Comparison of ENCODE assay signal across 8 mouse cellular contexts in genomic region chr2:173586118-173586968, GRCm38 (mm10). TPM values are rescaled to one million over a fixed set of nuclear protein-coding genes. Genes with fewer than 3 reads are reported as not detected.
DNase-seq lines count a peak whose midpoint lies in the region; ATAC-seq lines count a peak whose summit lies in the region.

No protein-coding gene starts in this region.

- H3K4me2 ChIP-seq in intestine, embryonic 15.5 days (replicated peaks), result peak overlapping the region; percentile 92
- H3K4me2 ChIP-seq in midbrain, embryonic 16.5 days (ENCODE audit: low read length), result peak overlapping the region; percentile 62

- peaks cover 12% of the 10 kb centered on the region for H3K4me1 ChIP-seq in intestine, embryonic 15.5 days (replicated peaks)
- H3K4me1 ChIP-seq in midbrain, embryonic 16.5 days (ENCODE audit: control insufficient read depth, insufficient read depth, low read length), result peaks cover 12% of the 10 kb centered on the region

- H3K36me3 ChIP-seq in intestine, embryonic 15.5 days, result 0 out of 2 replicates have a peak, but pooled peaks cover 2% of the 10 kb centered on the region
- no peaks in the 10 kb centered on the region for H3K36me3 ChIP-seq in midbrain, embryonic 16.5 days (ENCODE audit: control insufficient read depth, insufficient read depth, low read length)

- 2% methylated on average over 68 of the region's 68 CpGs for WGBS in intestine, embryonic 15.5 days
- 1% methylated on average over 68 of the region's 68 CpGs for WGBS in midbrain, embryonic 16.5 days

- peak overlapping the region; percentile 40 for H3K4me3 ChIP-seq in intestine, embryonic 15.5 days (replicated peaks)
- H3K4me3 ChIP-seq in midbrain, embryonic 16.5 days (ENCODE audit: low read depth, low read length), result peak overlapping the region; percentile 42

- no peaks in the 10 kb centered on the region for H3K9me3 ChIP-seq in intestine, embryonic 15.5 days
- no peaks in the 10 kb centered on the region for H3K9me3 ChIP-seq in midbrain, embryonic 16.5 days (replicated peaks; ENCODE audit: control insufficient read depth, low read length, poor library complexity, severe bottlenecking)

- H3K9ac ChIP-seq in intestine, embryonic 15.5 days, result peak overlapping the region; percentile 41
- peak overlapping the region; percentile 57 for H3K9ac ChIP-seq in midbrain, embryonic 16.5 days (ENCODE audit: low read depth, low read length)

- DNase-seq in cerebellum, adult 11 months, result peak; percentile 48
- DNase-seq in embryo, embryonic 10 days (ENCODE audit: low spot score), result peak; percentile 73
- peak; percentile 72 for DNase-seq in gastrocnemius, postnatal 25 days
- DNase-seq in liver, result peak; percentile 86
- DNase-seq in spleen, postnatal 36 days (ENCODE audit: low spot score in 2 of 2), result peak; percentile 63 to 65

- peaks cover 16% of the 10 kb centered on the region for H3K27me3 ChIP-seq in intestine, embryonic 15.5 days (replicated peaks)
- H3K27me3 ChIP-seq in midbrain, embryonic 16.5 days (ENCODE audit: control insufficient read depth, insufficient read depth, low read depth, low read length), result peaks cover 16% of the 10 kb centered on the region

- no peak overlapping the region for H3K27ac ChIP-seq in intestine, embryonic 15.5 days
- H3K27ac ChIP-seq in midbrain, embryonic 16.5 days (ENCODE audit: low read length), result peak overlapping the region; percentile 38

- no peak for ATAC-seq in cerebellum, adult (ENCODE audit: insufficient number of reproducible peaks, low FRiP score, low TSS enrichment)
- ATAC-seq in intestine, embryonic 15.5 days, result peak; percentile 84
- ATAC-seq in midbrain, embryonic 16.5 days, result no peak

RNA-seq across cellular contexts. Expression of gene Ankrd60, which starts 8.2 kb away (rescaled TPM):
- total RNA-seq in gastrocnemius, postnatal 25 days (2021), result not detected
- not detected in 2 replicates for polyA plus RNA-seq in intestine, embryonic 15.5 days (2015; fragmentation: Nextera tagmentation; extraction: Ambion mirVana)
- polyA plus RNA-seq in midbrain, embryonic 16.5 days (2015; fragmentation: Nextera tagmentation; extraction: Ambion mirVana), result not detected in 2 replicates
